Comparison of ENCODE assay signal across 8 mouse cellular contexts in the genomic region with DNA sequence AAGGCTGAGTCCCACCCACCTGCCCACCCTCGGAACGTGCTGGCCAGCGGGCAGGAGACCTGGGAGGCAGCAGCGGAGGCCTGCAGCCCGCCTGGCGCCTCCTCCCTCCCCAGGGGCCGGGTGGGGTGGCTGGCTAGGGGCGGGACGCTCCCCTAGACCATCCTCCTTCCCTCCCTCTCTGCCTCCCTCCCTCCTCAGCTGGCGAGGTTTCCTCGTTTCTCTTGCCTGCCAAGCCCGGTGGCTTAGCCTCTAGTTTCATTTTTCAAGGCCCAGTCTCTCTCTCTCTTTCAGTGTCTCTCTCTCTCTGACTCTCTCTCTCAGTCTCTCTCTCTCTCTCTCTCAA. TPM values are rescaled to one million over a fixed set of nuclear protein-coding genes. Genes with fewer than 3 reads are reported as not detected.
DNase-seq lines count a peak whose midpoint lies in the region; ATAC-seq and TF ChIP-seq lines count a peak whose summit lies in the region.

No protein-coding gene starts in this region.

- peaks cover 7% of the 10 kb centered on the region for H3K4me1 ChIP-seq in hindbrain, embryonic 16.5 days (ENCODE audit: control insufficient read depth, insufficient read depth, low read depth, low read length)

- no peaks in the 10 kb centered on the region for H3K27me3 ChIP-seq in hindbrain, embryonic 16.5 days (replicated peaks; ENCODE audit: control insufficient read depth, insufficient read depth, low read length)

- DNase-seq in adrenal gland, adult (ENCODE audit: inconsistent age in 2 of 2, low spot score in 1 of 2): peak; percentile 96 to 98
- DNase-seq in cerebellum, postnatal 4 days (ENCODE audit: low spot score in 2 of 2): peak; percentile 31 to 55
- peak; percentile 98 for DNase-seq in gastrocnemius, adult 2 months
- peak; percentile 57 to 78 for DNase-seq in left cerebral cortex, postnatal 25 days (ENCODE audit: low spot score in 2 of 2)
- peak; percentile 52 to 58 for DNase-seq in right cerebral cortex, postnatal 36 days (ENCODE audit: low spot score in 2 of 2)
- DNase-seq in urinary bladder, postnatal 4 days (ENCODE audit: low spot score in 2 of 2): peak; percentile 90 to 93

- no peaks in the 10 kb centered on the region for H3K36me3 ChIP-seq in hindbrain, embryonic 16.5 days (ENCODE audit: control insufficient read depth, insufficient read depth, low read length)

- H3K4me3 ChIP-seq in gastrocnemius, adult 2 months: peak overlapping the region; percentile 65
- H3K4me3 ChIP-seq in hindbrain, embryonic 16.5 days (ENCODE audit: low read length): peak overlapping the region; percentile 33

- H3K9ac ChIP-seq in hindbrain, embryonic 16.5 days (ENCODE audit: low read depth, low read length): peak overlapping the region; percentile 58

- ATAC-seq in hindbrain, embryonic 16.5 days: peak; percentile 71
- ATAC-seq in megakaryocyte-erythroid progenitor cell, adult 5-6 weeks (replicated peaks; ENCODE audit: low FRiP score, low TSS enrichment, poor library complexity, severe bottlenecking): peak; percentile 98

- no peaks in the 10 kb centered on the region for H3K9me3 ChIP-seq in hindbrain, embryonic 16.5 days (ENCODE audit: control insufficient read depth, low read length)

- 3% methylated on average over 8 of the region's 12 CpGs for WGBS in hindbrain, embryonic 16.5 days

- H3K4me2 ChIP-seq in hindbrain, embryonic 16.5 days (ENCODE audit: low read length): peak overlapping the region; percentile 63

- peak overlapping the region; percentile 91 for H3K27ac ChIP-seq in gastrocnemius, adult 2 months
- peak overlapping the region; percentile 9; the same call in 1 of the 2 replicates for H3K27ac ChIP-seq in hindbrain, embryonic 16.5 days (ENCODE audit: low read depth, low read length)

- no peak for TF ChIP-seq CTCF in gastrocnemius, adult 2 months (IDR thresholded peaks at IDR 0.05)

- intact Hi-C loops in gastrocnemius, adult 2 months (cut with DNase I): no loop called here
- intact Hi-C loops in left cerebral cortex, postnatal 25 days (cut with DNase I): no loop called here

RNA-seq across cellular contexts. Expression of gene Sertad1, which starts 5.1 kb away (rescaled TPM):
- total RNA-seq in gastrocnemius, adult 2 months (2021): 1 to 10 TPM; 5.5 to 9.1 TPM
- 9.8 and 11.4 TPM in 2 replicates for polyA plus RNA-seq in hindbrain, embryonic 16.5 days (2015; fragmentation: Nextera tagmentation; extraction: Ambion mirVana)
- total RNA-seq in left cerebral cortex, postnatal 25 days (2021): 10 to 100 TPM; 16.1 to 16.8 TPM
- 2.0 and 6.6 TPM in 2 replicates for total RNA-seq in megakaryocyte-erythroid progenitor cell, adult 5-6 weeks (2014; fragmentation: Nextera tagmentation)
- 9.7 and 11.3 TPM in 2 replicates for total RNA-seq in megakaryocyte-erythroid progenitor cell, adult 5-6 weeks (2017)

RNA-seq across cellular contexts. Expression of gene Sertad3, which starts 8.0 kb away (rescaled TPM):
- 1 to 10 TPM; 3.3 to 7.1 TPM for total RNA-seq in gastrocnemius, adult 2 months (2021)
- 9.7 and 10.7 TPM in 2 replicates for polyA plus RNA-seq in hindbrain, embryonic 16.5 days (2015; fragmentation: Nextera tagmentation; extraction: Ambion mirVana)
- 1 to 10 TPM; 2.8 to 4.6 TPM for total RNA-seq in left cerebral cortex, postnatal 25 days (2021)
- 4.8 and 10.1 TPM in 2 replicates for total RNA-seq in megakaryocyte-erythroid progenitor cell, adult 5-6 weeks (2014; fragmentation: Nextera tagmentation)
- 4.3 and 12.5 TPM in 2 replicates for total RNA-seq in megakaryocyte-erythroid progenitor cell, adult 5-6 weeks (2017)

RNA-seq across cellular contexts. Expression of gene Prx, which starts 17.5 kb away (rescaled TPM):
- 1 to 10 TPM; 3.1 to 4.1 TPM for total RNA-seq in gastrocnemius, adult 2 months (2021)
- 1.8 and 1.9 TPM in 2 replicates for polyA plus RNA-seq in hindbrain, embryonic 16.5 days (2015; fragmentation: Nextera tagmentation; extraction: Ambion mirVana)
- under 1 TPM; 0.32 to 0.62 TPM for total RNA-seq in left cerebral cortex, postnatal 25 days (2021)
- total RNA-seq in megakaryocyte-erythroid progenitor cell, adult 5-6 weeks (2014; fragmentation: Nextera tagmentation): 0.77 and 1.9 TPM in 2 replicates
- 1.3 and 1.4 TPM in 2 replicates for total RNA-seq in megakaryocyte-erythroid progenitor cell, adult 5-6 weeks (2017)

RNA-seq across cellular contexts. Expression of gene Blvrb, which starts 33.8 kb away (rescaled TPM):
- total RNA-seq in gastrocnemius, adult 2 months (2021): 10 to 100 TPM in 1 of 2 experiments, 1 to 10 TPM in 1; 8.9 to 15.8 TPM
- 23.4 and 23.7 TPM in 2 replicates for polyA plus RNA-seq in hindbrain, embryonic 16.5 days (2015; fragmentation: Nextera tagmentation; extraction: Ambion mirVana)
- 10 to 100 TPM; 12.0 to 15.9 TPM for total RNA-seq in left cerebral cortex, postnatal 25 days (2021)
- 667 and 741 TPM in 2 replicates for total RNA-seq in megakaryocyte-erythroid progenitor cell, adult 5-6 weeks (2014; fragmentation: Nextera tagmentation)
- total RNA-seq in megakaryocyte-erythroid progenitor cell, adult 5-6 weeks (2017): 183 and 213 TPM in 2 replicates

RNA-seq across cellular contexts. Expression of gene Sptbn4, which starts 34.1 kb away (rescaled TPM):
- under 1 TPM in 1 of 2 experiments, not detected in 1; 0.03 TPM for total RNA-seq in gastrocnemius, adult 2 months (2021)
- polyA plus RNA-seq in hindbrain, embryonic 16.5 days (2015; fragmentation: Nextera tagmentation; extraction: Ambion mirVana): 3.1 and 3.7 TPM in 2 replicates
- 100 to 1,000 TPM; 132 to 139 TPM for total RNA-seq in left cerebral cortex, postnatal 25 days (2021)
- total RNA-seq in megakaryocyte-erythroid progenitor cell, adult 5-6 weeks (2014; fragmentation: Nextera tagmentation): 0.09 and 0.37 TPM in 2 replicates
- 0.15 TPM in 1 of 2 replicates, not detected in the other for total RNA-seq in megakaryocyte-erythroid progenitor cell, adult 5-6 weeks (2017)

Comparison
In these comparisons a context has a peak if more than half of its experiments do, and no peak if none do; other contexts are left out.
1. Peak in every context shown above with its lines: DNase-seq, ATAC-seq, H3K4me3 ChIP-seq and H3K27ac ChIP-seq.
2. DNase-seq: peak in every context shown above with its lines; median percentile 98 in gastrocnemius, adult 2 months; 97 in adrenal gland, adult; 92 in urinary bladder, postnatal 4 days; 68 in left cerebral cortex, postnatal 25 days; 55 in right cerebral cortex, postnatal 36 days; 43 in cerebellum, postnatal 4 days.